Mouse (Mus musculus): ENCODE results near the gene Exph5. TPM values are rescaled to one million over a fixed set of nuclear protein-coding genes. Genes with fewer than 3 reads are reported as not detected.

The Exph5 gene
- total RNA-seq, 4 experiments from 2014 or later: 0.10 to 0.28 (median 0.25) TPM

DNA sequence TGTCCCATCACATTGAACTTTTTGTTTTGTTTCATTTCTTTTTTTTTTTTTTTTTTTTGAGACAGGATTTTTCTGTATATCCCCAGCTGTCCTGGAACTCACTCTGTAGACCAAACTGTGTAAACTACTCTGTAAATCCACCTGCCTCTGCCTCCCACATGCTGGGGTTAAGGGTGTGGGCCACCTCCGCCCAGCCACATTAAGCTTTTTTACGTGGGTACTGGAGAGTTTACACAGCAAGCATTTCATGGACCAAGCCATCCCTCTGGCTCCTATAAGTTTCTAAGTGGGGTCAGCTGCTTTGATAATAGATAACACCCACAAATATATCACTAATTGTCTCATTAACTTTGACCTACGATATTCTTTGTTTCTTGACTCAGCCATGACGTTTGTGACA lies 107.1 kb downstream of the Exph5 start:
- no peak for DNase-seq

DNA sequence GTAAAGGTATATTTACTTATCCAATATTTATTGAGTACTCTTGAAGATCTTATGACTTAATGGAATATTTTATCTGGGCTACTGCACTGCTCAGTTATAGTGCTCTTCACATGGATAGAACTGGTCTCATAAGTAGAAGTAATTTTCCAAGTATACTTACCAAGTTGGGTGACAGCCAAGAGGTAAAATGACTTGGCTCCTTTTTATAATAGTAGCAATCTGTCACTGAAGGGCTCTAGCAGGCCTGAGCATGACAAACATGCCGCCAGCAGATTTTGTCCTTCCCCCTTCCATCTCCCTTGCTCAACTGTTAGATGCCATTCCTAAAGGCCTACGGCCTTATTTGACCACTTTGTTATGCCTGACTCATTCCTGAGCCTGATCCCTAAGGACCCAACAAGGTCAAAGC lies 107.5 kb downstream of the Exph5 start:
- DNase-seq: no peak

DNA sequence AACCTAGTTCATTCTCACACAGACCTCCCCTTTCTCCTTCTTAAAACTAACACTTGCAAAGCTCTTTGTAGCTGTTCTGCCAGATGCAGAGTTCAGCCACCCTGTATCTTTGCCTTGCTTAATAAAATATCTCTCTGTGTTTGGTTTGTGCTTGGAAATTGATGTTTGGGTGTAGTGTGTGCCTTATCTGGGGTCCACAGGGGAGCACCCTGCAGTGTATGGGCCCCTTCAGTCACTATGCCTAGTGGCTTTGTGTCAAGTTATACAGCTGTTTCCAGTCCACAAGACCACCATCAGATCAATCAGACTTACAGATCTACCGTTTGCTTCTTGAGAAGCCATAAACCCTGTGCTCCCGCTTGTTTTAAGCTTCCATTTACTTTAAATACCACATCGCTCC lies 108.0 kb downstream of the Exph5 start:
- no peak for DNase-seq

DNA sequence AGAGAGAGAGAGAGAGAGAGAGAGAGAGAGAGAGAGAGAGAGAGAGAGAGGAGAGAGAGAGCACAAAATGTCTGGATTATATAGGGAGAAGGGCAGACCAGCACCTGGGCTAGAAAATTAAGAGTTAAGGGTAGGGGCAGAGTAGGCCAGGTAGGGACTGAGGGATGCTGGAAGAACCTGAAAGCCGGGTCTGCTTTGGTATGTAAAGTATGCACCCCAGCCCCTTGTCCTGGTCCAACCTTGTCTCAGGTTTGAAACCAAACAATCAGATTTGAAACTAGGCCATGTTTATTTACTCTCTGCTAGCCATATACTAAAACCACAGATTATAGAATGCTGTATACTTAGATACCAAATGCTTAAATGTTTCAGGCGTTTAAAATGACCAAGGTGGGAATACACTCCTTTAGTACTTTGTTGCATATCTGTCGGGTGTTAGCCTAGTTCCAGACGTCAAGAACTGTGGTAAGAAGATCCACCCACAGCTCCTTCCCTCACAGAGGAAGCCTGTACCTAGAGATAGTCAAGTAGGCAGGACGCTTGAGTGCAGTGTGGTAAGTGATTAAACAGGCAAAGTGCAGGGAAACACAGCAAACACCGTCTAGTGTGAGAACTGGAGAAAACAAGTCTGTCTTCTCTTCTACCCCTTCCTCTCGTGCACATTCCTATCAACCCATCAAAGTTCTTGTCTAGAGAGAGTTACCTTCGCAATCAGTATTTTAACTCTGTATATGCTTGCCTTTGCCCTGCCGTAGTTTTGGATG lies 120.8 kb downstream of the Exph5 start:
- DNase-seq: no peak

DNA sequence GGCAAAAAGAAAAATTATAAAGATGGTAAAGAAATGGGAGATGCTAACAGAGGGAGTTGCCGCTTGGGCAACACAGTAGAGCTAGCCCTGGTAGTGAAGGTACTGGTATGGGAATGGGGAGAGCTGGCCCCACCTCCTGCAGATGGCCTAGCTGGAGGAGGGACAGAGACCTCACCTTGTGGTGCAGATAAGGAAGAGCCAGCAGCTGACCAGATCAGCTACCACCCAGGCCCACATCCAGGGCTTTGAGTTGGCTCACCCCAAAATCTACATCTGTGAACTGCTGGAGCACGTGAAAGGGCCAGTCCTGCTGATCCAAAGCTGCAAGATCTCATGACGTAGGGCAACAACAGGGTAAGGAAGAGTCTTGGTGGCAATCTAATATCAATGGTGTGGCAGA lies 125.3 kb downstream of the Exph5 start:
- no peak for DNase-seq

Small RNAs within 50 kb of the gene (microRNA-seq; reads per million reads assigned to microRNA genes)
- gene Mir130c: 0 reads per million in 2 experiments

Other genes starting within 250 kb of the Exph5 start
- gene Ddx10, start 53.6 kb upstream of the Exph5 start, total RNA-seq (2022): 10 to 100 TPM; 18.0 to 20.8 (median 18.6) TPM
- 10 to 100 TPM in 3 of 4 experiments, 1 to 10 TPM in 1; 9.7 to 13.6 (median 10.5) TPM for gene Kdelc2, start 82.4 kb downstream of the Exph5 start, total RNA-seq (2022)
- gene 4930550C14Rik, start 100.7 kb downstream of the Exph5 start, total RNA-seq (2022): 1 to 10 TPM; 1.4 to 4.8 (median 2.7) TPM
- 10 to 100 TPM; 16.0 to 22.9 (median 20.7) TPM for gene Atm, start 235.1 kb downstream of the Exph5 start, total RNA-seq (2022)
- gene Npat, start 235.4 kb downstream of the Exph5 start, total RNA-seq (2022): 10 to 100 TPM; 12.6 to 16.6 (median 14.6) TPM

All from adrenal gland, adult 8-10 months (tissue).